Mouse (Mus musculus) C2C12 (cell line): ENCODE results near the gene Olfr11. TPM values are rescaled to one million over a fixed set of nuclear protein-coding genes. Genes with fewer than 3 reads are reported as not detected.

Experiments
- H3K27me3 ChIP-seq: one replicate; pipeline ENCODE4 v1.6.1; 2011; ENCODE audit not compliant: control insufficient read depth, insufficient read depth, insufficient read length
- H3K36me3 ChIP-seq: one replicate; pipeline ENCODE4 v1.6.1; 2011; ENCODE audit not compliant: control insufficient read depth, insufficient read depth
- H3K4me3 ChIP-seq: one replicate; pipeline ENCODE4 v1.5.1; 2011; ENCODE audit warnings: mild to moderate bottlenecking, control low read depth; ENCODE audit not compliant: poor library complexity, insufficient read depth, severe bottlenecking
- H3K79me2 ChIP-seq: one replicate; pipeline ENCODE4 v1.6.1; 2011; ENCODE audit not compliant: control insufficient read depth, insufficient read depth
- H3K79me3 ChIP-seq: one replicate; pipeline ENCODE4 v1.6.1; 2011; ENCODE audit warnings: low read depth, control low read depth
- H3ac ChIP-seq: one replicate; pipeline ENCODE3; 2011; ENCODE audit warnings: low read depth; ENCODE audit not compliant: control insufficient read depth, insufficient read length
- CEBPB ChIP-seq: IDR thresholded peaks from one replicate; pipeline ENCODE4 v1.6.1; 2011; ENCODE audit warnings: low read depth, mild to moderate bottlenecking, control low read depth, moderate library complexity
- CTCF ChIP-seq: IDR thresholded peaks from one replicate; pipeline ENCODE4 v1.5.1; 2011; ENCODE audit not compliant: control insufficient read depth, insufficient read depth, insufficient read length
- FOSL1 ChIP-seq: IDR thresholded peaks from one replicate; pipeline ENCODE4 v1.8.0; 2011; ENCODE audit warnings: mild to moderate bottlenecking, low read length; ENCODE audit not compliant: poor library complexity, insufficient read depth, severe bottlenecking
- MAX ChIP-seq: IDR thresholded peaks from one replicate; pipeline ENCODE4 v1.6.1; 2011; ENCODE audit warnings: mild to moderate bottlenecking, control low read depth
- MYOD1 ChIP-seq: IDR thresholded peaks from one replicate; pipeline ENCODE4 v1.6.1; 2011; ENCODE audit warnings: low read depth; ENCODE audit not compliant: control insufficient read depth, insufficient read length
- MYOG ChIP-seq: IDR thresholded peaks from one replicate; pipeline ENCODE4 v1.6.1; 2011; ENCODE audit not compliant: control insufficient read depth, insufficient read length; ENCODE audit errors: extremely low read depth
- USF1 ChIP-seq: IDR thresholded peaks from one replicate; pipeline ENCODE4 v1.6.1; 2011; ENCODE audit warnings: low read depth, mild to moderate bottlenecking, control low read depth, moderate library complexity
- long read RNA-seq, 2 experiments: library from polyadenylated mRNA; unstranded; transcript quantifications; one replicate each; pipeline ENCODE4 v2.0.0; 2019 to 2020
- polyA plus RNA-seq: library from polyadenylated mRNA; unstranded; fragments of >200 nt; fragmentation: generic; extraction: Trizol; gene quantifications from one replicate; pipeline ENCODE4 v1.2.1, GENCODE M21; 2012; ENCODE audit warnings: missing spikeins

Gene Olfr11
- 0.01 TPM for polyA plus RNA-seq
- long read RNA-seq, experiment 1, result 0 reads
- long read RNA-seq, experiment 2, result 0 reads

DNA sequence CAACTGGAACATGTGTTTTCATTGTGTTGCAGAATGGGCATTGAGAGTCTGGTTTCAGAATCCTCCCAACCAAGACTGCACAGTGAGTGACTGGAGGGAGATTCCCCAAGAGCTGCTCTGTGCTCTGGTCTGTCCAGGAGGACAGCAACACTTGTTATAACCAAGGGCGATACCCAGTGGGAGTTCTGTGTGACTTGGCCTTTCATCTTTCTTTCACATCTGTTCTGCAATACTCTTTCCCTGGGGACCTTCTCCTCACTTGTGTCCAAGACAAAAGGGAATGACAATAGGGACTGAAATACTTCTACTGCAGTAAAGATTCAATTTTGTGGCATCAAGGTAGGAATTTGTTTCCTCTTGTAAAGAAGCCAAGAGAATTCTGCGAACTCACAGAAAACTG is at the start of gene Olfr11:
Gene Olfr11 (minus strand): TSS at position 101 of the 400 bp plus-strand sequence.
- Histone ChIP-seq H3K79me2 (no peaks in the 10 kb centered on the region), H3K4me3 (no peak within 1 kb of the TSS), H3K27me3 (no peaks in the 10 kb centered on the region)

DNA sequence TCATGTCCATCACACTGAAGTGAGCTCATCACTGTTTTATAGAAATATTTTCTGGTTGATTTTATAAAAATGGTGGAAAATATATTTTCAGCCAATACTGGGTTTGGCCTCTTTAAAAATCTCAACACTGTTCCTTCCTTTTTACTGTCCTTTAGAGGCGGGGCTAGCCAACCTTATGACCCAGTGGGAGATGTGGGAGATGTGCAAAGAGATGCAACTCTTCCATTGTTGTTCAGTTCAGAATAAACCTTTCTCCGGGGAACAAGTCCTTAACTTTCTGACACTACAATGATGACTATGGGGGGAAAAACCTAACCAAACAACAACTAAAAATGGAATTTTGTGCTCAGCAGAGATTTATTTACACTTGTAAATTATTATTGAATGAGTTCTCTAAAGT is 35.0 kb upstream of the Olfr11 start, which contains the start of gene Olfr1360:
Gene Olfr1360 (minus strand): TSS at position 101 of the 400 bp plus-strand sequence.
- Histone ChIP-seq H3K79me2 (no peaks in the 10 kb centered on the region), H3K27me3 (no peaks in the 10 kb centered on the region), H3K79me3 (no peaks in the 10 kb centered on the region), H3ac (no peak within 1 kb of the TSS), H3K4me3 (no peak within 1 kb of the TSS), H3K36me3 (no peaks in the 10 kb centered on the region)
- TF ChIP-seq MYOD1, result no peak
- TF ChIP-seq MYOG, result no peak
- no peak for TF ChIP-seq USF1
- no peak for TF ChIP-seq CTCF

More for the DNA sequence above, at the start of gene Olfr11:
- TF ChIP-seq FOSL1 (no peak), MYOD1 (no peak), CTCF (no peak), MYOG (no peak)
- H3K79me3 ChIP-seq, result no peaks in the 10 kb centered on the region
- H3K36me3 ChIP-seq, result no peaks in the 10 kb centered on the region
- H3ac ChIP-seq, result no peak within 1 kb of the TSS

DNA sequence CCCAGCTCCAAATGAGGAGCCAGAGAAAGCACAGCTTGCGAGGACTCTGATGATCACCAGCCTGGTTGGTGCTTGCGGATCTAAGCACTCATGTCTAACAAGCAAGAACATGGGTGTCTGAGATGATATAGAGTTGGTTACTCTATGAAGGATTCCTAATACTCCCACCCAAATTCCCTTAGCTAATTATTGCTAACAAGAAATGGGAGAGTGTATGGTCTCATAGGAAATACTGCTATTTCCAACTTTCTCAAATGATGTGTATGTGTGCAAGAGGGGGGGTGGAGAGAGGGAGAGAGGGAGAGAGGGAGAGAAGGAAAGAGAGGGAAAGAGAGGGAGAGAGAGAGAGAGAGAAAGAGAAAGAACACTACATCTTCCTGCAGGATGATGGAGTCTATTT is 21.0 kb upstream of the Olfr11 start, which contains the start of gene Olfr1361:
Gene Olfr1361 (minus strand): TSS at position 101 of the 400 bp plus-strand sequence.
- Histone ChIP-seq H3K79me2 (no peaks in the 10 kb centered on the region), H3ac (no peak within 1 kb of the TSS), H3K79me3 (no peaks in the 10 kb centered on the region), H3K36me3 (no peaks in the 10 kb centered on the region), H3K27me3 (no peaks in the 10 kb centered on the region), H3K4me3 (no peak within 1 kb of the TSS)
- TF ChIP-seq CTCF (no peak), MYOG (no peak), CEBPB (no peak), FOSL1 (no peak)

DNA sequence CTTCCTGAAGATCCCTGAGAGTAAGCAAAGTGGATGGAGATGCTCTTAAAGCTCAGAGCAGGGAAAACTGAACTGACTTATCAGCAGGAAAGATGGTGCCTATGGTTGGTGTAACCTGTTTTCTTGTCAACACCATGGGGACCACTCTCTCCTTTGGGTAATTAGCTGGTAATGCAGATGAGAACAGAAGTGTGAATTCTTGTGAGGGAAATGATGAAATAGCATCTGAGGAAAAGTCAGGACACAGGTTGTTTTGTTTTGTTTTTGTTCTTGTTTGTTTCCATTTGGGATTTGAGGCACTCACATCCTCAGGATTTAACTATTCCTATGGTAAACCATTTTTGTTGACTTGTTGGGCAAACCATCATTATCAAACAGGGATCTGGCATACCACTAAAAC is 28.4 kb downstream of the Olfr11 start, which contains the start of gene Olfr1362:
Gene Olfr1362 (minus strand): TSS at position 101 of the 400 bp plus-strand sequence.
- Histone ChIP-seq H3ac (no peak within 1 kb of the TSS), H3K79me3 (no peaks in the 10 kb centered on the region), H3K27me3 (no peaks in the 10 kb centered on the region), H3K79me2 (no peaks in the 10 kb centered on the region), H3K4me3 (no peak within 1 kb of the TSS), H3K36me3 (no peaks in the 10 kb centered on the region)
- TF ChIP-seq MYOD1, result no peak
- TF ChIP-seq CEBPB, result no peak
- no peak for TF ChIP-seq CTCF
- no peak for TF ChIP-seq MAX
- TF ChIP-seq USF1, result no peak
- no peak for TF ChIP-seq MYOG

DNA sequence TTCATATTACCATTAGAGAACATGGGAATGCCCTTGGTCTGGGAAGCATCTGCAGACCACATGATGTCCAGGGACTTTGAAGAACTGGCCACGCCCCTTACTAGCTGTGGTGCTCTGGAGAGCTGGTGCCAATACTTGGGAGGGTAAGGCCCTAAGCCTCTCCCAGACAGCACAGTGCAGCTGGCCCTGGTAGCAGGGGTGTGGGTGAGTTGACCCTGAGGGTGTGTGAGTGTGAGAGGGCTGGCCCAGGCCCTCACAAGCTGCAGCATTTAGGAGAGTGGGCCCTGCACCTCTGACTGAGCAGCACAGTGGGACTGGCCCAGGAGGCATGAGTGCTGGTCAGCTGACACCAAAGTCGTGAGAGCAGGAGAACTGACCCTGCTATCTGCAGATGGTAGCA is 50.7 kb downstream of the Olfr11 start:
- Histone ChIP-seq H3K79me3 (no peaks in the 10 kb centered on the region), H3K36me3 (no peaks in the 10 kb centered on the region), H3K79me2 (no peaks in the 10 kb centered on the region), H3K4me3 (no peak overlapping the region), H3K27me3 (no peaks in the 10 kb centered on the region), H3ac (no peak overlapping the region)
- no peak for TF ChIP-seq MYOD1
- TF ChIP-seq FOSL1, result no peak
- no peak for TF ChIP-seq CTCF
- no peak for TF ChIP-seq MAX
- no peak for TF ChIP-seq CEBPB
- no peak for TF ChIP-seq USF1
- no peak for TF ChIP-seq MYOG

Other genes with a start within 250 kb of the Olfr11 start
- gene Zkscan3, start 239.8 kb downstream of the Olfr11 start, polyA plus RNA-seq, result 10.2 TPM
- 0.20 TPM for gene Pgbd1, start 201.5 kb downstream of the Olfr11 start, polyA plus RNA-seq
- gene Zscan26, start 188.8 kb downstream of the Olfr11 start, polyA plus RNA-seq, result 3.5 TPM
- gene Nkapl, start 174.0 kb downstream of the Olfr11 start, polyA plus RNA-seq, result 0.02 TPM
- gene Zkscan4, start 163.6 kb downstream of the Olfr11 start, polyA plus RNA-seq, result not detected
- not detected for gene Gm10065, start 163.1 kb downstream of the Olfr11 start, polyA plus RNA-seq
- 0.23 TPM for gene AK157302, start 147.3 kb downstream of the Olfr11 start, polyA plus RNA-seq
- gene Gm11273, start 141.1 kb downstream of the Olfr11 start, polyA plus RNA-seq, result 22.1 TPM
- 0.97 TPM for gene Zkscan8, start 111.4 kb downstream of the Olfr11 start, polyA plus RNA-seq
- gene Olfr1366, start 99.7 kb downstream of the Olfr11 start, polyA plus RNA-seq, result 0.02 TPM
- gene Olfr1535, start 82.6 kb downstream of the Olfr11 start, polyA plus RNA-seq, result not detected
- gene Olfr1364, start 60.8 kb downstream of the Olfr11 start, polyA plus RNA-seq, result not detected
- not detected for gene Olfr1362, start 28.5 kb downstream of the Olfr11 start, polyA plus RNA-seq
- not detected for gene Olfr1361, start 20.9 kb upstream of the Olfr11 start, polyA plus RNA-seq
- not detected for gene Olfr1360, start 34.9 kb upstream of the Olfr11 start, polyA plus RNA-seq
- not detected for gene Olfr1359, start 55.6 kb upstream of the Olfr11 start, polyA plus RNA-seq
- 9.1 TPM for gene Hist1h2bl, start 73.6 kb upstream of the Olfr11 start, polyA plus RNA-seq
- gene Hist1h2ai, start 73.9 kb upstream of the Olfr11 start, polyA plus RNA-seq, result 15.6 TPM
- gene Hist1h3h, start 75.1 kb upstream of the Olfr11 start, polyA plus RNA-seq, result 15.6 TPM
- 3.4 TPM for gene Hist1h2bm, start 79.5 kb upstream of the Olfr11 start, polyA plus RNA-seq
- gene Hist1h4j, start 92.5 kb upstream of the Olfr11 start, polyA plus RNA-seq, result 2.9 TPM
- gene Hist1h4k, start 108.0 kb upstream of the Olfr11 start, polyA plus RNA-seq, result 10.3 TPM
- gene Hist1h2ak, start 111.3 kb upstream of the Olfr11 start, polyA plus RNA-seq, result 5.9 TPM
- 3.8 TPM for gene Hist1h2bn, start 111.6 kb upstream of the Olfr11 start, polyA plus RNA-seq
- 1.6 TPM for gene Hist1h1b, start 138.1 kb upstream of the Olfr11 start, polyA plus RNA-seq
- gene Hist1h3i, start 140.9 kb upstream of the Olfr11 start, polyA plus RNA-seq, result 9.4 TPM
- gene Hist1h2an, start 144.7 kb upstream of the Olfr11 start, polyA plus RNA-seq, result 18.1 TPM
- gene Hist1h2bp, start 144.9 kb upstream of the Olfr11 start, polyA plus RNA-seq, result 2.6 TPM
- 20.3 TPM for gene Hist1h2bq, start 167.7 kb upstream of the Olfr11 start, polyA plus RNA-seq
- not detected for gene Hist1h2ao, start 167.9 kb upstream of the Olfr11 start, polyA plus RNA-seq
- not detected for gene Hist1h4m, start 169.2 kb upstream of the Olfr11 start, polyA plus RNA-seq
- gene Hist1h4n, start 189.7 kb upstream of the Olfr11 start, polyA plus RNA-seq, result 17.3 TPM
- 2,018 TPM for gene Hist1h2ap, start 191.0 kb upstream of the Olfr11 start, polyA plus RNA-seq
- 19.7 TPM for gene Hist1h2br, start 191.2 kb upstream of the Olfr11 start, polyA plus RNA-seq